Mouse (Mus musculus) mouse embryonic stem cell (cell line): ENCODE measurements around the gene Pym1.
"Not testable (repeated sequence)": the region's sequence is repeated elsewhere in the genome, so short reads cannot be mapped to it uniquely, and the experiment has no call there.

Experiments used
- in situ Hi-C, 2 experiments: fragments of 300-500 bp; cut with MboI; formaldehyde crosslinking; loops; 1 replicate in 1 of 2; 3 replicates in 1 of 2; pipeline ENCODE4 v1.14.3; 2019 to 2020; ENCODE audit warnings: low sequenced_read_pairs in 2 of 2, low pct_unique_long_range_greater_than_20kb in 1 of 2, mixed read lengths in 1 of 2; ENCODE audit not compliant: unreplicated experiment in 1 of 2

Gene Pym1

GRCm38 (mm10) chr10:128747646-128748251, at the start of gene Pym1:
TSS of gene Pym1 (plus strand) at chr10:128747889.
- in situ Hi-C loops, result no loop called here

GRCm38 (mm10) chr10:128699006-128699405, 48.7 kb upstream of the Pym1 start:
- in situ Hi-C loops, result no loop called here

GRCm38 (mm10) chr10:128699611-128700010, 48.1 kb upstream of the Pym1 start:
- in situ Hi-C loops, result no loop called here

GRCm38 (mm10) chr10:128700712-128701111, 47.0 kb upstream of the Pym1 start:
- in situ Hi-C loops, result no loop called here

GRCm38 (mm10) chr10:128702328-128703007, 45.2 kb upstream of the Pym1 start:
- in situ Hi-C loops, result no loop called here

GRCm38 (mm10) chr10:128703895-128704294, 43.8 kb upstream of the Pym1 start, which contains the start of gene Pmel:
TSS of gene Pmel (plus strand) at chr10:128704195.
- in situ Hi-C loops, result no loop called here

DNA sequence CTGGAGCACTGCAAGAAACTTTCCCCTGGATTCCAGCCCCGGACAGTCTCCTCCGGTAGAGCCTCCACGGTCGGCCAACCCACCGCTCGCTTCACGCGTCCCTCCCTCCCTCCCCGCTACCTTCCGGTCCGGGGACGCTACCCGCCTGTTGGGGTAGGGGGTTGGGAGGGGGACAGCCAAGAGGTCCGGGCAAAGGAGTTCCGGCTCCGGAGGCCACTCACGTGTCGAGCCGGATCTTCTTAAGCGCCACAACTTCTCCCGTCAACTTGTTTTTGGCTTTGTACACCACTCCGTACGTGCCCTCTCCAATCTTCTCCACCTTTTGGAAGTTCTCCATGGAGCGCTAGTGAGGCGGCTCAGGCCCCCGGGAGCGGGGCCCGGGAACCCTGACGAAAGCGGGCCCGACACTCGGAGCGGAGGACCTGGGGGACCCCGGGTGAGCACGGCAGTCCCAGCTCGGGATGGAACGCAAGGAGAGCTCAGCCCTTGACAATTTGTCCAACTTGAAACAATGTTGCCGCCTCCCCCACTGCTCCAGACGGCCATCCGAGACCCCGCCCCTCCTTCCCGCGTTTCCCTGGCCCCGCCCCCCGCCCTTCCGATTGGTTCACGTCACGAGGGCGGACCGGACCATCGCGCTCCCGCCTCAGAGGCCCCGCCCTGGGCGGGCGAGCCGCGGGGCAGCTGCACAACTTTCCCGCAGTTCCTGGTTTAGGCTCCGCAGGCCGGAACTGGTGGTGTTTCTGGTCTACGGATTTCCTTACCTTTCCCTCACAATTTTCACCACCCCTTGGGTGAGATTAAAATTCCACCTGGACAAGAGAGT, 43.0 kb upstream of the Pym1 start, which contains the start of gene Cdk2:
Cdk2 (minus strand) TSS at position 541 of the 826 bp plus-strand sequence.
- in situ Hi-C loops, result no loop called here

DNA sequence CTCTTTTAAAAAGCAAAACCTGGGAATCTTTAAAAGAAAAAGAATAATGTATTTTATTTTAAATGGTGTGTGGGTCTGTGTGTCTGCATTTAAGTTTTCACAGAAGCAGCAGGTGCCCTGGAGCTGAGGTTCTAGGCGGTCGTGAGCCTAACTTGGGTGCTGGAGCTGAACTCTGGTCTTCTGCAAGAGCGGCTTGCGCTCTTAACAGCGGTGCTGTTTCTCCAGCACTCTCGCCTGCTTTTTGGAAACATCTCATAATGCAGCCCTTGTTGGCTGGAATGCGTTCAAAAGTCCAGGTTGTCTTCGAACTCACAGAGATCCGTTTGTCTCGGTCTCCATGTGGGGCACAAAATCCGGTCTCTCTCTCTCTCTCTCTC, 42.4 kb upstream of the Pym1 start:
- in situ Hi-C loops, result no loop called here

DNA sequence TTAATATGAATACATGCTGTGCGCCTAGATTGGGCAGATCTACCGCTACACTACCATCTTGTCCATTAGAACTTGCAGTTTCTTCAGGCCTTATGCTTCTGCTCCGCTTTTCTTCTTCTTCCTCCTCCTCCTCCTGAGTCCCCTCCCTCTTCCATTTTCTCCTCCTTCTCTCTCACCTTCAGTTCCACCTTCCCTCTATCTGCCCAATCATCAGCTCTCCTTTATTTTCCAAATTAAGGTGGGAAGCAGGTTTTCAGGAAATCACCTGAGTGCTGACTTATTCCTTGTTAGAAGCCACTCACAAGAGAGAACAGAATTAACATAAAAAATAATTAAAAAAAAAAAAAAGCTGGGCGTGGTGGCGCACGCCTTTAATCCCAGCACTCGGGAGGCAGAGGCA, 36.4 kb upstream of the Pym1 start:
- in situ Hi-C loops, result not testable (repeated sequence)

DNA sequence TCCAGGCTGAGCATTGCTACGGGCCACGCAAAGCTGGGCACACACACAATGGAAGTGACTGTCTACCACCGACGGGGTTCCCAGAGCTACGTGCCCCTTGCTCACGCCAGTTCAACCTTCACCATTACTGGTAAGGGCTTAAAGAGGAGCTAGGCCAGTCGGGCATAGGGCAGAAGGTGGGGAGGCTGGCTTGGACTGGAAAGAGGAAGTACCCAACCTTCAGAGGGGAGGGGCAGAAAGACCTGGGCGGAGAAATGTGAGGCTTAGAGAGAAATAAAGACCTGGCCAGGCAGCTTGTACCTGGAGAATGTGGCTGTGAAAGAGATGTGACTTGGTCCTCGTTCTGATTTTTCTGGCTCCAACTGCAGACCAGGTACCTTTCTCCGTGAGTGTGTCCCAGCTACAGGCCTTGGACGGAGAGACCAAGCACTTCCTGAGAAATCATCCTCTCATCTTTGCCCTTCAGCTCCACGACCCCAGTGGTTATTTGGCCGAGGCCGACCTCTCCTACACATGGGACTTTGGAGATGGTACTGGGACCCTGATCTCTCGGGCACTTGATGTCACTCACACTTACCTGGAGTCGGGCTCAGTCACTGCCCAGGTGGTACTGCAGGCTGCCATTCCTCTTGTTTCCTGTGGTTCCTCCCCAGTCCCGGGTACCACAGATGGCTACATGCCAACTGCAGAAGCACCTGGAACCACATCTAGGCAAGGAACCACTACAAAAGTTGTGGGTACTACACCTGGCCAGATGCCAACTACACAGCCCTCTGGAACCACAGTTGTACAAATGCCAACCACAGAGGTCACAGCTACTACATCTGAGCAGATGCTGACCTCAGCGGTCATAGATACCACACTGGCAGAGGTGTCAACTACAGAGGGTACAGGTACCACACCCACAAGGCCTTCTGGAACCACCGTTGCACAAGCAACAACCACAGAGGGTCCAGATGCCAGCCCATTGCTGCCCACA, 31.8 kb upstream of the Pym1 start:
- in situ Hi-C loops, result no loop called here

- in situ Hi-C loops, result not testable (repeated sequence)
Observed at GRCm38 (mm10) chr10:128725466-128725865, 22.2 kb upstream of the Pym1 start.

DNA sequence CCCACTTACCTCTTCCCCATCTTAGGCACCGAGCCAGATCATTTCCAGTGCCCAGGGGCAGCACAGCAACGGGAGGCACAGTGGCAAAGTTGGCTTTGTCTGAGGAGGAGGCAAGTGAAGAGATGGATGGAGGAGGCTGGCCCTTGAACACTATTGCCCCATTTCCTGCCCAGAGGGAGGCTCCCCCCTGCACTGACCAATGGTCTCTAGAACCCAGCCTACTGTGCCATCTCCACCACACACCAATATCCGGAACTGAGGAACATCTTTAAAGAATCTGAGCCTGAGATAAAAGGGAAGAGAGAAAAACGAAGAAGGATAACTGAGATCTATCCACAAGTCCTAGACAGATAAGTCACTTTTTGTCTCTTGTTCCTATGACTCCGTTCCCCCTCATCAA, 19.6 kb upstream of the Pym1 start:
- in situ Hi-C loops, result no loop called here

- in situ Hi-C loops, result loop anchor here in 1 of 2 experiments (10.0 kb wide), 1 partner anchor 164 kb away; the partner anchor contains the start of gene Gdf11
Observed at GRCm38 (mm10) chr10:128731002-128731433, 16.7 kb upstream of the Pym1 start.

DNA sequence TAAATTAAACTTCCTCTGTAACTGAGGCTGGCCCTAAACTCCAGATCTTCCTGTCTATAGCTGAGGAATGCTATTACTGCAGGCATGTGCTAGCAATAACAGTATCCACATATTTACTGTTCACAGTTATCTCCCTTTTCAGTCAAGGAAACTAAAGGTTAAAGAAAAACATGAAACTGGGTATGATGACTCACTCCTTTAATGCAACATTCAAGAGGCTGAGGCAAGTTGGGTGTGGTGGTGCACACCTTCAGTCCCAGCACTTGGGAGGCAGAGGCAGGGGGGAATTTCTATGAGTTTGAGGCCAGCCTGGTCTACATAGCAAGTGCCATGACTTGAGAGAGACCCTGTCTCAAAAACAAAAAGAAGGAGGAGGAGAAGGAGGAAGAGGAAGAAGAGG, 15.7 kb upstream of the Pym1 start:
- in situ Hi-C loops, result loop anchor here in 1 of 2 experiments (10.0 kb wide), 1 partner anchor 163 kb away; the partner anchor contains the start of gene Gdf11

GRCm38 (mm10) chr10:128737435-128737834, 10.3 kb upstream of the Pym1 start:
- in situ Hi-C loops, result loop anchor here in 1 of 2 experiments (10.0 kb wide), 1 partner anchor 157 kb away; the partner anchor contains the start of gene Gdf11

DNA sequence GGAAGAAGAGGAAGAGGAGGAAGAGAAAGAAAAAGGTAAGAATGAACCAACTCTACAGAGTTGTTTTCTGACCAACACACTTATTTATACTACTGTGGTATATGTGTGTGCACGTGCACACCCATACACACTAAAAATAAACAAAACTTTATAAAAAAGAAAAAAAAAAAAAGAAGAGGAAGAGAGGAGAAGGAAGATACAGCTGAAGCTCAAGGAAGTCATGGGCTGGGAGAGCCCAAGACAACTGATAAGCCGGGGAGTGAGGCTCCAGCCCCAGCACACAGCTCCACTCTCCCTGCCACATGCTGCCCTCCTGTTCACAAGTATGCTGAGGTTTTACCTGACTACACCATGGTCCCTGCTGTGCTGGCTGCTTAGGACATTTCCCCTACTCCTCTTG, 7.4 kb upstream of the Pym1 start:
- in situ Hi-C loops, result no loop called here

DNA sequence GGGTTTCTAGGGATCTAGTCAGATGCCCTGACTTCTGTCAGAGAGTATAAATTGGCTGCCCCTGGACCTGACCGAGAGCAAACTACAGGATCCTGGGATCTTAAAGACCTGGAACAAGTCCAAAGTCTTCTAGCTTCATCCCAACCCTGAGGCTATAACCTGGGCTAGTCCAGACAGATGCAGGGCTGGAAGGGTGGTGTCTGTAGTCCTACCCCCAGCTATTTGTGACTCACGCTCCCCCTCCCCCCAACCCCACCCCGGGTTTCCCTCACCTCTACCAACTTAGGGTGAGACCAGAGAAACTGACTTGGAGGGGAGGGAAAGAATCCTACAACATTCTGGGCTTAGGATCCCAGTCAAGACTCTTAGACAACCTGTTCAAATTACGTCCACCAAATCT, 5.1 kb upstream of the Pym1 start:
- in situ Hi-C loops, result no loop called here

- in situ Hi-C loops, result no loop called here
Observed at GRCm38 (mm10) chr10:128743235-128743634, 4.5 kb upstream of the Pym1 start.
